Mouse (Mus musculus): ENCODE measurements at regions not wholly inside any gene's neighbourhood (a gene's known extent, or its start where the extent isn't known, plus 50 kb on each side); places are given as distances from the start of the nearest gene placed in this dataset.

DNA sequence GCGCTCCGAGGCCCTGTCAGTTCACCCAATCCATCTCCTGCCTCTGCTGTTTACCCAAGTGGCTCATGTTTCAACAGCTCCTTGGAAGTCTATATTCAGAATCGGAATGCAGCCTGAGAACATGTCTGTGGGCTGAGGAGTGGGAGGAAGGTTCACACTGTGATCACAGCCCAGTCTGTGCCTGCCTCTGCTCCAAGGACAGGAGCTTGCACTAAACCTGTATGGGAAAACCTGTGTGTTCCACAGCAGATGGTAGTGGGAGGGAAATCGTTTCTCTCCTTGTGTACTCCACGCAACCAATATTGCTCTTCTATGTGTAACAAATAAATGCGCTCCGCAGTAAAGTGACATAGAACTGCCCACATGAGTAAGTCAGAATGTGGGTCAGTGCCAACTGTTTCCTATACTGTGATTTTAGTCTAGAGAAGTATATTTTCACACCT, 514.0 kb upstream of the Epha7 start:
- Histone ChIP-seq H3K9me3 (ENCODE audit: control insufficient read depth, low read depth, low read length) (no peaks in the 10 kb centered on the region), H3K4me2 (replicated peaks; ENCODE audit: low read depth, low read length) (no peak overlapping the region), H3K4me3 (ENCODE audit: low read depth, low read length) (no peak overlapping the region), H3K4me1 (ENCODE audit: control insufficient read depth, insufficient read depth, low read length) (no peaks in the 10 kb centered on the region), H3K9ac (replicated peaks; ENCODE audit: low read depth, low read length) (no peak overlapping the region), H3K36me3 (ENCODE audit: control insufficient read depth, insufficient read depth, low read length) (no peaks in the 10 kb centered on the region), H3K27ac (ENCODE audit: low read length) (no peak overlapping the region), H3K27me3 (ENCODE audit: control insufficient read depth, insufficient read depth, low read length) (no peaks in the 10 kb centered on the region)
- 43% methylated on average over 7 of the region's 7 CpGs for WGBS
- ATAC-seq (ENCODE audit: insufficient number of reproducible peaks, insufficient read depth, low FRiP score, low read depth) = peak; percentile 79; the same call in 1 of the 2 replicates

DNA sequence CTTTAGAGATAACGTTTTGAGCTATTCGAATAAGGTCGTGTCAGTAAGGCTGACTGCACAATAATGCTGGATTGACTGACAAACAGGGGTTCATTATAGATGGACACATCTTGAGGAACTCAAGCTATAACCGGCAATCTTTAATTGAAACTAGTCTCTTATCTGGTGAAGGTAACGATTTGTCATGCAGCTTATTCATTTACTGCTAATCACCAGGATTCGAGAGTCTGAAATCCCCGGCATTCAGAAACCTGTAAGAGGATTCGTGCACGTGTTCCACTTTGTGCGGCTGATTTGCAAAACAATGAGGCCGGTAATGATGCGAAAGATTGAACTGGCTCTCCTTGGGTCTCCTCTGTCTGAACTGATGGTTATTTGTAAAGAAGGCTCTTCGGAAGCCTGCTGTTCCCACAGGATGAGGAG, 512.9 kb upstream of the Epha7 start:
- Histone ChIP-seq H3K36me3 (ENCODE audit: control insufficient read depth, insufficient read depth, low read length) (no peaks in the 10 kb centered on the region), H3K9ac (replicated peaks; ENCODE audit: low read depth, low read length) (no peak overlapping the region), H3K9me3 (ENCODE audit: control insufficient read depth, low read depth, low read length) (no peaks in the 10 kb centered on the region), H3K27ac (ENCODE audit: low read length) (no peak overlapping the region), H3K27me3 (ENCODE audit: control insufficient read depth, insufficient read depth, low read length) (no peaks in the 10 kb centered on the region), H3K4me1 (ENCODE audit: control insufficient read depth, insufficient read depth, low read length) (no peaks in the 10 kb centered on the region), H3K4me2 (replicated peaks; ENCODE audit: low read depth, low read length) (no peak overlapping the region), H3K4me3 (ENCODE audit: low read depth, low read length) (no peak overlapping the region)
- 58% methylated on average over 13 of the region's 13 CpGs for WGBS
- no peak for ATAC-seq (ENCODE audit: insufficient number of reproducible peaks, insufficient read depth, low FRiP score, low read depth)

DNA sequence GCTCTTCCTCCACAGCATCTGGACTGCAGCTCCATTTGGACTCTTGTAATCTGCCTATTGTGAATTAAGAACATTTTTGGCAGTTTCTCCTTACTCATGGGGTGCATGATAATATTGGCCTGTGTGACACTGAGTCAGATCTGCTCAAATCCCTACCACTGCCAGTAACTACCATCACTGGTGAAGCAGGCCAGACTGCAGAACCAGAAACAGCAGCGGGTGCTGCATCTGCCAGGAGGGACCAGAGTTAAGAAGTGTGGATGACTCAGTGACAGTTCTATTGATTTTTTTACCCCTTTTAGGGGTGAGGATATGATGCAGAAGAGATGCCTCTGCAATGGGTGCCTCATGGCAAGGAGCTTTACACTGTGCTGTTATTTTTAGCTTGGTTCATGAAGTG, 511.2 kb upstream of the Epha7 start:
- H3K4me2 ChIP-seq (replicated peaks; ENCODE audit: low read depth, low read length) = no peak overlapping the region
- WGBS = 74% methylated on average over 1 of the region's 1 CpGs
- no peaks in the 10 kb centered on the region for H3K27me3 ChIP-seq (ENCODE audit: control insufficient read depth, insufficient read depth, low read length)

DNA sequence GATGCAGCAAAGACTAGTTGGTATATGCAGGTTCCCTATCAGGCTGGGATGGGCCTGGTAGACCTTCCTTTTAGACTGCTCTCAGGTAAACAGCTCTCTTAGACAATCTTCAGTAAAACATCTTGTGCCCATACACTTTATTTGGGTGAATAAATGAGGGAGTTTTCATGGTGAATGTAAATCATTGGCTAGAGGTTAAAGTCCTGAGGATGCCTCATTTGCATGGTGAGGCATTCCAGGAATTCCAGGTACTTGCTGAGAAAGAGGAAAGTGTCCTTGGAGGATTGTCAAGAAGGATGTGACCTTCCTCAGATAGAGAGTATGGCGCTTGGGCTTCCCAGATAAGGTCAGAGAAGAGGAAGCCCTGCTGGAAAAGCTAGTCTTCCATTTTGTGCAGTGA, 481.9 kb upstream of the Epha7 start:
- Histone ChIP-seq H3K9ac (replicated peaks; ENCODE audit: low read depth, low read length) (no peak overlapping the region), H3K27me3 (ENCODE audit: control insufficient read depth, insufficient read depth, low read length) (no peaks in the 10 kb centered on the region), H3K9me3 (ENCODE audit: control insufficient read depth, low read depth, low read length) (no peaks in the 10 kb centered on the region), H3K36me3 (ENCODE audit: control insufficient read depth, insufficient read depth, low read length) (no peaks in the 10 kb centered on the region), H3K4me1 (ENCODE audit: control insufficient read depth, insufficient read depth, low read length) (no peaks in the 10 kb centered on the region), H3K4me3 (ENCODE audit: low read depth, low read length) (no peak overlapping the region), H3K27ac (ENCODE audit: low read length) (no peak overlapping the region), H3K4me2 (replicated peaks; ENCODE audit: low read depth, low read length) (no peak overlapping the region)
- WGBS = 93% methylated on average over 1 of the region's 1 CpGs
- ATAC-seq (ENCODE audit: insufficient number of reproducible peaks, insufficient read depth, low FRiP score, low read depth) = no peak

More for the DNA sequence above, 511.2 kb upstream of the Epha7 start:
- ATAC-seq (ENCODE audit: insufficient number of reproducible peaks, insufficient read depth, low FRiP score, low read depth) = no peak
- Histone ChIP-seq H3K4me3 (ENCODE audit: low read depth, low read length) (no peak overlapping the region), H3K9me3 (ENCODE audit: control insufficient read depth, low read depth, low read length) (no peaks in the 10 kb centered on the region), H3K4me1 (ENCODE audit: control insufficient read depth, insufficient read depth, low read length) (no peaks in the 10 kb centered on the region), H3K9ac (replicated peaks; ENCODE audit: low read depth, low read length) (no peak overlapping the region), H3K27ac (ENCODE audit: low read length) (no peak overlapping the region), H3K36me3 (ENCODE audit: control insufficient read depth, insufficient read depth, low read length) (no peaks in the 10 kb centered on the region)

DNA sequence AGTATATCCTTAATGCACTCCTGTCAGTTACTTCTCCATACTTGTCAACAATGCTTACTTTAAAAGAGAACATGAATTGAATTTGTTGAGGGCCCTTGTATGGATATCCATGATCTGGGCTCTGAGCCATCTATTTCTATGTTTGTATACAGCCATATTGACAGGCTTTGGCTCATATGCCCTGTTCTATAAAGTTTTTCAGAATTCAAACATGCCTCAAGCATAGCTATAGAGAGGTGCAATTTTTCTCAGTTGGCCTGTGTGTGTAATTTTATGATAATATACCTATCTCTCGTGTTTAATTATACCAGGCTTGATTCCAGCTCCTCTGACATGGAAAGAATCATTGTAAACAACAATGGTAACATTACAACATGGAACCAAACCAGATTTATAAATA, 448.4 kb upstream of the Epha7 start:
- no peak overlapping the region for H3K4me2 ChIP-seq (replicated peaks; ENCODE audit: low read depth, low read length)

DNA sequence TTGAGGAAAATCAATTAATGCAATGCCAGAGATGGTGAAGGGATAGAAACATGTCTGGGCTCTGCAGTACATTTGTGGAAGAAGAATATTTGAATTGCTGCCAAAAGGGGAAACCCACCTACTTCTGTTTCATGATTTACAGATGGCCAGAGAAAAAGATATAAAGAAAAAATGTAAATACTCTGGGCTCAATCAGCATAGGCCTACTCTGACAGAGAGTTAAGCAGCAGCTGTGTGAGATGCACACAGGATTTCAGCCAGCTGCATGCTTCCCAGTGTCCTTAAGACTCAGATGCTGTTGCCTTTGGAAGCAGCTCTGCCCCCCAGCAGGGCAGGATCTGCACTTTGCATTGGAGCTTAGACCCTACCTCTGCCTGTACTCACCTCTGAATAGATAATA, 435.8 kb upstream of the Epha7 start:
- H3K36me3 ChIP-seq (ENCODE audit: control insufficient read depth, insufficient read depth, low read length) = no peaks in the 10 kb centered on the region
- H3K4me2 ChIP-seq (replicated peaks; ENCODE audit: low read depth, low read length) = no peak overlapping the region
- no peaks in the 10 kb centered on the region for H3K27me3 ChIP-seq (ENCODE audit: control insufficient read depth, insufficient read depth, low read length)
- no peak overlapping the region for H3K9ac ChIP-seq (replicated peaks; ENCODE audit: low read depth, low read length)
- no peak overlapping the region for H3K27ac ChIP-seq (ENCODE audit: low read length)
- H3K4me1 ChIP-seq (ENCODE audit: control insufficient read depth, insufficient read depth, low read length) = no peaks in the 10 kb centered on the region
- peak; percentile 46; the same call in 1 of the 2 replicates for ATAC-seq (ENCODE audit: insufficient number of reproducible peaks, insufficient read depth, low FRiP score, low read depth)
- H3K4me3 ChIP-seq (ENCODE audit: low read depth, low read length) = no peak overlapping the region
- H3K9me3 ChIP-seq (ENCODE audit: control insufficient read depth, low read depth, low read length) = no peaks in the 10 kb centered on the region

More for the DNA sequence above, 448.4 kb upstream of the Epha7 start:
- Histone ChIP-seq H3K4me1 (ENCODE audit: control insufficient read depth, insufficient read depth, low read length) (no peaks in the 10 kb centered on the region), H3K27ac (ENCODE audit: low read length) (no peak overlapping the region), H3K4me3 (ENCODE audit: low read depth, low read length) (no peak overlapping the region), H3K9me3 (ENCODE audit: control insufficient read depth, low read depth, low read length) (no peaks in the 10 kb centered on the region), H3K27me3 (ENCODE audit: control insufficient read depth, insufficient read depth, low read length) (no peaks in the 10 kb centered on the region), H3K9ac (replicated peaks; ENCODE audit: low read depth, low read length) (no peak overlapping the region), H3K36me3 (ENCODE audit: control insufficient read depth, insufficient read depth, low read length) (no peaks in the 10 kb centered on the region)
- WGBS = 73% methylated on average over 1 of the region's 1 CpGs
- no peak for ATAC-seq (ENCODE audit: insufficient number of reproducible peaks, insufficient read depth, low FRiP score, low read depth)

DNA sequence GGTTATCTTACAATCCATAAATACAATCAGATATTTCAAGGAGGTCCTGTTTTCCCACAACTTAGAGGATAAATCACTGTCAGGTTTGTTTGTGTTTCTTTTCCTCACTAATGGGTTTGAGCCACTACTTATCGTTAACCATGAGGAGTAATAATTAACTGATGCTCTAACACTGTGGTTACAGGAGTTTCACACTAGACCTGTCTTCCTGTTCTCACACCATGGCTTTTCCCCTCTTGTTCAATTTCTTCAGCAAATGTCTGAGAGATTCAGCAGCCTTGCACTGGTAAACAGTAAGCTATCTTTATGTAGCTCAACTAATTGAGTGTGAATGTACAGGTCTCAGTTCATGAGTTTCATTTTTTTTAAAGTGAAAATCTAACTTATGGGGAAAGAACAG, 434.3 kb upstream of the Epha7 start:
- ATAC-seq (ENCODE audit: insufficient number of reproducible peaks, insufficient read depth, low FRiP score, low read depth) = no peak
- Histone ChIP-seq H3K4me2 (replicated peaks; ENCODE audit: low read depth, low read length) (no peak overlapping the region), H3K27me3 (ENCODE audit: control insufficient read depth, insufficient read depth, low read length) (no peaks in the 10 kb centered on the region), H3K9me3 (ENCODE audit: control insufficient read depth, low read depth, low read length) (no peaks in the 10 kb centered on the region), H3K27ac (ENCODE audit: low read length) (no peak overlapping the region), H3K4me3 (ENCODE audit: low read depth, low read length) (no peak overlapping the region), H3K36me3 (ENCODE audit: control insufficient read depth, insufficient read depth, low read length) (no peaks in the 10 kb centered on the region), H3K4me1 (ENCODE audit: control insufficient read depth, insufficient read depth, low read length) (no peaks in the 10 kb centered on the region), H3K9ac (replicated peaks; ENCODE audit: low read depth, low read length) (no peak overlapping the region)
- 11% methylated on average over 1 of the region's 1 CpGs for WGBS

DNA sequence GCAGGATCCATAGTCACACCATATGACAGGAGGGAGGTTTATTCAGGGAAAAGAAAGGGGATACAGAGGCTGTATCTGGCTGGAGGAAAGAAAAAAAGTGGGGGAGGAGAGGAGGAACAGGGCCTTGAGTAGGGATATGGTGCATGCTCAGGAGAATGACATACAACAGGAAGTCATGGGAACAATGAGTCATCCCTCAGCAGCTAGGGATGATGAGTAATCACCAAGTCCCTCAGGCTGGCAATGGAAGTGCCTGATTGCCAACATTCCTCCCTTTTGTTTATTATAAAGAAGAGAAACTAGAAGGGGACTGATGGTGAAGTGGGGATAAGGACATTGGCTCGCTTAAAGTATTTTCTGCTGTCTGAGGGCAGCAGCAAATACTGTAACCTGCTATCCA, 388.6 kb upstream of the Epha7 start:
- no peak for ATAC-seq (ENCODE audit: insufficient number of reproducible peaks, insufficient read depth, low FRiP score, low read depth)
- H3K27ac ChIP-seq (ENCODE audit: low read length) = no peak overlapping the region
- H3K36me3 ChIP-seq (ENCODE audit: control insufficient read depth, insufficient read depth, low read length) = no peaks in the 10 kb centered on the region
- WGBS = 65% methylated on average over 1 of the region's 1 CpGs
- no peak overlapping the region for H3K4me3 ChIP-seq (ENCODE audit: low read depth, low read length)
- H3K9me3 ChIP-seq (ENCODE audit: control insufficient read depth, low read depth, low read length) = no peaks in the 10 kb centered on the region
- no peaks in the 10 kb centered on the region for H3K4me1 ChIP-seq (ENCODE audit: control insufficient read depth, insufficient read depth, low read length)
- H3K9ac ChIP-seq (replicated peaks; ENCODE audit: low read depth, low read length) = no peak overlapping the region
- no peaks in the 10 kb centered on the region for H3K27me3 ChIP-seq (ENCODE audit: control insufficient read depth, insufficient read depth, low read length)
- no peak overlapping the region for H3K4me2 ChIP-seq (replicated peaks; ENCODE audit: low read depth, low read length)

DNA sequence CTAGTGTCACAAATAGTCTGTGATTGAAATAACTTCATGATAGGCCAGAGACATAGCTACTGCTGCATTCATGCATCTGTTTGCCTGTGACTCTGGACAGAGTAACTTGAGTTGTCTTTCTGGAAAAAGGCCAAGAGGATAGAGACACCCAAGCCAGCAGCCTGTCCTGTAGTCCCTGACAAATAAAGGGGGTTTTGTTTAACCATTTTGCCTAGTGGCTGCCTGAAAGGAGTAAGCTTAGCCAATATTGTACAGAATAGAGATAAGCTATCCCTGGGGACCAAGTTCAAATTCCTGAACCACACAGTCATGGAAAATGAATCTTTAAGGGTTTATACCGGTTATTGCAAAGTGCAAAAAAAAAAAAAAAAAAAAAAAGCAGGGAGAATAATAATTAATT, 372.8 kb upstream of the Epha7 start:
- no peak overlapping the region for H3K4me3 ChIP-seq (ENCODE audit: low read depth, low read length)
- no peaks in the 10 kb centered on the region for H3K4me1 ChIP-seq (ENCODE audit: control insufficient read depth, insufficient read depth, low read length)
- no peak overlapping the region for H3K9ac ChIP-seq (replicated peaks; ENCODE audit: low read depth, low read length)
- no peaks in the 10 kb centered on the region for H3K27me3 ChIP-seq (ENCODE audit: control insufficient read depth, insufficient read depth, low read length)
- ATAC-seq (ENCODE audit: insufficient number of reproducible peaks, insufficient read depth, low FRiP score, low read depth) = no peak
- no peak overlapping the region for H3K27ac ChIP-seq (ENCODE audit: low read length)
- no peaks in the 10 kb centered on the region for H3K36me3 ChIP-seq (ENCODE audit: control insufficient read depth, insufficient read depth, low read length)
- no peaks in the 10 kb centered on the region for H3K9me3 ChIP-seq (ENCODE audit: control insufficient read depth, low read depth, low read length)
- H3K4me2 ChIP-seq (replicated peaks; ENCODE audit: low read depth, low read length) = no peak overlapping the region
- 52% methylated on average over 1 of the region's 1 CpGs for WGBS
